In the genomic region with DNA sequence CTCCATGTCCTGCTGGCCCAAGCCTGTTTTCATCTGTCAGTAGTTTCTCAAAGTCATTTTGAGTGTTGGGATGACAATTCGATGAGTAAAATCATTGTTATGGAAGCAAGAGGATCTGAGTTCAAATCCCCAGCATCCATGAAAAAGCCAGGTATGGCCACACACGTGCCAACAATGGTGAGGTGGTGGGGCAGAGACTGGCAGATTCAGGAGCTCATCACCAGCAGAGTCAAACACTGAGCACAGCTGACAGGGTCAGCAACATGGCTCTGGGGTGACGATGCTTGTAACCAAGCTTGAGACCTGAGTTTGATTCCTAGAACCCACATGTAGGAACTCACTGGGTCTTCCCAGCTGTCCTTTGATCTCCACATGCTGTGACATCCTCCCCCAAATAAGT, we compare ENCODE assay signal across 29 mouse cellular contexts. TPM values are rescaled to one million over a fixed set of nuclear protein-coding genes. Genes with fewer than 3 reads are reported as not detected.
DNase-seq lines count a peak whose midpoint lies in the region; ATAC-seq and TF ChIP-seq lines count a peak whose summit lies in the region.
"Had no signal": no experiment of that assay in that cellular context is flagged by ENCODE, and none has a peak within 500 bp of the region (broad histone marks: within the 10 kb centered on the region; RNA-seq: fewer than 3 reads in every experiment).

No protein-coding gene starts in this region.

- DNase-seq in gastrocnemius, adult 2 months, result no peak
- no peak for DNase-seq in gastrocnemius, postnatal 25 days
- DNase-seq in heart, postnatal 36 days, result no peak
- DNase-seq in kidney, adult 2 months, result no peak
- no peak for DNase-seq in kidney, adult 11 months
- peak; percentile 21 for DNase-seq in midbrain, embryonic 11.5 days (ENCODE audit: low spot score, missing footprints)
- DNase-seq: adrenal gland, adult 8-10 months; cerebellum, adult 8-10 months; cerebellum, postnatal 25 days; forebrain, postnatal 0 days; gastrocnemius, postnatal 10 days; layer of hippocampus, postnatal 36 days; left cerebral cortex, postnatal 4 days; liver, postnatal 0 days; right cerebral cortex, adult 18-20 months; thymus, adult 2 months; thymus, postnatal 36 days had no signal

- TF ChIP-seq POLR2A in kidney, adult 2 months (IDR thresholded peaks at IDR 0.05; ENCODE audit: low read depth, low read length), result peak; percentile 61

- H3K27ac ChIP-seq in gastrocnemius, adult 2 months, result peak overlapping the region; percentile 84
- peak overlapping the region; percentile 86; the same call in 1 of the 2 replicates for H3K27ac ChIP-seq in heart, embryonic 12.5 days (ENCODE audit: poor library complexity, severe bottlenecking)
- H3K27ac ChIP-seq in kidney, adult 2 months (ENCODE audit: insufficient read depth, low read depth, low read length), result peak overlapping the region; percentile 99
- H3K27ac ChIP-seq in midbrain, embryonic 11.5 days (ENCODE audit: low read depth, low read length), result no peak overlapping the region
- no peak overlapping the region for H3K27ac ChIP-seq in midbrain, embryonic 15.5 days
- H3K27ac ChIP-seq: embryonic facial prominence, embryonic 10.5 days; embryonic facial prominence, embryonic 15.5 days; forebrain, embryonic 12.5 days; hindbrain, embryonic 14.5 days; liver, embryonic 12.5 days; midbrain, embryonic 10.5 days; neural tube, embryonic 12.5 days had no signal

- no peak overlapping the region for H3K9ac ChIP-seq in heart, embryonic 12.5 days
- H3K9ac ChIP-seq in midbrain, embryonic 11.5 days (ENCODE audit: low read length), result no peak overlapping the region
- no peak overlapping the region for H3K9ac ChIP-seq in midbrain, embryonic 15.5 days
- H3K9ac ChIP-seq: embryonic facial prominence, embryonic 15.5 days; forebrain, embryonic 12.5 days; forebrain, postnatal 0 days; hindbrain, embryonic 14.5 days; liver, embryonic 12.5 days; liver, postnatal 0 days; neural tube, embryonic 12.5 days had no signal

- H3K36me3 ChIP-seq in heart, embryonic 12.5 days, result peaks cover 37% of the 10 kb centered on the region
- peaks cover 32% of the 10 kb centered on the region; the same call in 1 of the 2 replicates for H3K36me3 ChIP-seq in kidney, adult 2 months (ENCODE audit: control insufficient read depth, insufficient read depth, low read length)
- H3K36me3 ChIP-seq in midbrain, embryonic 11.5 days (ENCODE audit: control insufficient read depth, insufficient read depth, low read length), result 0 out of 2 replicates have a peak, but pooled peaks cover 2% of the 10 kb centered on the region
- no peaks in the 10 kb centered on the region for H3K36me3 ChIP-seq in midbrain, embryonic 15.5 days (replicated peaks)
- H3K36me3 ChIP-seq: forebrain, embryonic 12.5 days had no signal

- WGBS in heart, embryonic 12.5 days, result 86% methylated on average over 3 of the region's 3 CpGs
- WGBS in kidney, adult 2 months, result 60% methylated on average over 3 of the region's 3 CpGs
- 84% methylated on average over 3 of the region's 3 CpGs for WGBS in midbrain, embryonic 11.5 days
- 84% methylated on average over 3 of the region's 3 CpGs for WGBS in midbrain, embryonic 15.5 days

- no peak for ATAC-seq in heart, embryonic 12.5 days (ENCODE audit: insufficient number of reproducible peaks, low FRiP score)
- ATAC-seq in midbrain, embryonic 11.5 days (ENCODE audit: low FRiP score), result no peak
- ATAC-seq in midbrain, embryonic 15.5 days (replicated peaks), result no peak

- peak overlapping the region; percentile 87; the same call in 1 of the 2 replicates for H3K4me2 ChIP-seq in heart, embryonic 12.5 days
- no peak overlapping the region for H3K4me2 ChIP-seq in midbrain, embryonic 11.5 days
- H3K4me2 ChIP-seq in midbrain, embryonic 15.5 days, result no peak overlapping the region
- H3K4me2 ChIP-seq: embryonic facial prominence, embryonic 15.5 days; forebrain, embryonic 12.5 days; hindbrain, embryonic 14.5 days; liver, embryonic 12.5 days; neural tube, embryonic 12.5 days had no signal

- peaks cover 41% of the 10 kb centered on the region for H3K4me1 ChIP-seq in heart, embryonic 12.5 days (replicated peaks)
- H3K4me1 ChIP-seq in kidney, adult 2 months (ENCODE audit: control insufficient read depth, insufficient read depth, low read length), result no peaks in the 10 kb centered on the region; the same call in 1 of the 2 replicates
- H3K4me1 ChIP-seq in midbrain, embryonic 11.5 days (ENCODE audit: control insufficient read depth, insufficient read depth, low read length), result peaks cover 5% of the 10 kb centered on the region; the same call in 1 of the 2 replicates
- H3K4me1 ChIP-seq in midbrain, embryonic 15.5 days, result peaks cover 10% of the 10 kb centered on the region; the same call in 1 of the 2 replicates

- H3K4me3 ChIP-seq in gastrocnemius, adult 2 months, result peak overlapping the region; percentile 78
- H3K4me3 ChIP-seq in heart, embryonic 12.5 days, result no peak overlapping the region
- H3K4me3 ChIP-seq in kidney, adult 2 months (ENCODE audit: insufficient read depth, low read depth, low read length), result peak overlapping the region; percentile 87
- H3K4me3 ChIP-seq in midbrain, embryonic 11.5 days (ENCODE audit: low read depth, low read length), result no peak overlapping the region
- no peak overlapping the region for H3K4me3 ChIP-seq in midbrain, embryonic 15.5 days
- H3K4me3 ChIP-seq: embryonic facial prominence, embryonic 10.5 days; embryonic facial prominence, embryonic 15.5 days; forebrain, embryonic 12.5 days; liver, embryonic 12.5 days; midbrain, embryonic 10.5 days; myocyte; neural tube, embryonic 12.5 days had no signal

- intact Hi-C loops in gastrocnemius, adult 2 months (cut with DNase I), result no loop called here
- intact Hi-C loops in heart, postnatal 36 days (cut with DNase I), result no loop called here

- no peaks in the 10 kb centered on the region for H3K27me3 ChIP-seq in heart, embryonic 12.5 days (replicated peaks)
- H3K27me3 ChIP-seq in kidney, adult 2 months (replicated peaks; ENCODE audit: control insufficient read depth, insufficient read depth, low read length), result no peaks in the 10 kb centered on the region
- H3K27me3 ChIP-seq in midbrain, embryonic 11.5 days (ENCODE audit: control insufficient read depth, insufficient read depth, low read length), result no peaks in the 10 kb centered on the region; the same call in 1 of the 2 replicates
- no peaks in the 10 kb centered on the region for H3K27me3 ChIP-seq in midbrain, embryonic 15.5 days (replicated peaks)
- H3K27me3 ChIP-seq: CH12.LX; embryonic facial prominence, embryonic 15.5 days; neural tube, embryonic 12.5 days had no signal

- no peaks in the 10 kb centered on the region for H3K9me3 ChIP-seq in heart, embryonic 12.5 days (replicated peaks)
- no peaks in the 10 kb centered on the region for H3K9me3 ChIP-seq in midbrain, embryonic 11.5 days (ENCODE audit: control insufficient read depth, low read length)
- H3K9me3 ChIP-seq in midbrain, embryonic 15.5 days, result no peaks in the 10 kb centered on the region
- H3K9me3 ChIP-seq: embryonic facial prominence, embryonic 10.5 days; embryonic facial prominence, embryonic 15.5 days; forebrain, embryonic 12.5 days; liver, embryonic 12.5 days; midbrain, embryonic 10.5 days; neural tube, embryonic 12.5 days had no signal

- TF ChIP-seq CTCF in gastrocnemius, adult 2 months (IDR thresholded peaks at IDR 0.05), result no peak
- no peak for TF ChIP-seq CTCF in kidney, adult 2 months (conservative IDR thresholded peaks at IDR 0.05; ENCODE audit: insufficient read depth, insufficient read length, low read depth, low read length)

RNA-seq across cellular contexts. Expression of a gene that starts 2.8 kb away (rescaled TPM):
- total RNA-seq in gastrocnemius, adult 2 months (2021), result 100 to 1,000 TPM in 1 of 2 experiments, 10 to 100 TPM in 1; 46.5 to 139 TPM
- total RNA-seq in gastrocnemius, postnatal 25 days (2021), result 10 to 100 TPM; 26.5 to 56.8 TPM
- polyA plus RNA-seq in heart, embryonic 12.5 days (2016; fragmentation: Nextera tagmentation; extraction: Ambion mirVana), result 1,404 and 1,433 TPM in 2 replicates
- 100 to 1,000 TPM; 189 to 218 TPM for total RNA-seq in heart, postnatal 36 days (2021)
- 28,844 and 31,623 TPM in 2 replicates for polyA plus RNA-seq in kidney, adult 2 months (2012; rRNA removed)
- 57.2 and 60.5 TPM in 2 replicates for polyA plus RNA-seq in midbrain, embryonic 11.5 days (2014; fragmentation: Nextera tagmentation; extraction: Ambion mirVana)
- 26.5 and 30.0 TPM in 2 replicates for polyA plus RNA-seq in midbrain, embryonic 15.5 days (2015; fragmentation: Nextera tagmentation; extraction: Ambion mirVana)
- total RNA-seq: CH12.LX; hematopoietic stem cell, adult 5-6 weeks had no signal

RNA-seq across cellular contexts. Expression of a gene that starts 38.9 kb away (rescaled TPM):
- total RNA-seq in gastrocnemius, adult 2 months (2021), result 100 to 1,000 TPM; 186 to 220 TPM
- total RNA-seq in gastrocnemius, postnatal 25 days (2021), result 100 to 1,000 TPM; 181 to 192 TPM
- 743 and 765 TPM in 2 replicates for polyA plus RNA-seq in heart, embryonic 12.5 days (2016; fragmentation: Nextera tagmentation; extraction: Ambion mirVana)
- total RNA-seq in heart, postnatal 36 days (2021), result 100 to 1,000 TPM; 292 to 340 TPM
- 1,115 and 1,173 TPM in 2 replicates for polyA plus RNA-seq in kidney, adult 2 months (2012; rRNA removed)
- polyA plus RNA-seq in midbrain, embryonic 11.5 days (2014; fragmentation: Nextera tagmentation; extraction: Ambion mirVana), result 694 and 720 TPM in 2 replicates
- polyA plus RNA-seq in midbrain, embryonic 15.5 days (2015; fragmentation: Nextera tagmentation; extraction: Ambion mirVana), result 589 and 658 TPM in 2 replicates

RNA-seq across cellular contexts. Expression of a gene that starts 44.4 kb away (rescaled TPM):
- total RNA-seq in gastrocnemius, adult 2 months (2021), result 10 to 100 TPM; 18.7 to 30.6 TPM
- 10 to 100 TPM; 14.4 to 15.3 TPM for total RNA-seq in gastrocnemius, postnatal 25 days (2021)
- 14.5 and 20.1 TPM in 2 replicates for polyA plus RNA-seq in heart, embryonic 12.5 days (2016; fragmentation: Nextera tagmentation; extraction: Ambion mirVana)
- 10 to 100 TPM; 37.9 to 39.0 TPM for total RNA-seq in heart, postnatal 36 days (2021)
- polyA plus RNA-seq in kidney, adult 2 months (2012; rRNA removed), result 1.4 and 3.9 TPM in 2 replicates
- 5.2 and 5.8 TPM in 2 replicates for polyA plus RNA-seq in midbrain, embryonic 11.5 days (2014; fragmentation: Nextera tagmentation; extraction: Ambion mirVana)
- polyA plus RNA-seq in midbrain, embryonic 15.5 days (2015; fragmentation: Nextera tagmentation; extraction: Ambion mirVana), result 11.5 and 14.1 TPM in 2 replicates

RNA-seq across cellular contexts. Expression of a gene that starts 57.6 kb away (rescaled TPM):
- 10 to 100 TPM; 29.8 to 31.7 TPM for total RNA-seq in gastrocnemius, adult 2 months (2021)
- 10 to 100 TPM; 27.6 to 31.9 TPM for total RNA-seq in gastrocnemius, postnatal 25 days (2021)
- polyA plus RNA-seq in heart, embryonic 12.5 days (2016; fragmentation: Nextera tagmentation; extraction: Ambion mirVana), result 23.1 and 23.6 TPM in 2 replicates
- 10 to 100 TPM; 29.2 to 29.4 TPM for total RNA-seq in heart, postnatal 36 days (2021)
- 19.1 and 20.6 TPM in 2 replicates for polyA plus RNA-seq in kidney, adult 2 months (2012; rRNA removed)
- 8.9 and 9.9 TPM in 2 replicates for polyA plus RNA-seq in midbrain, embryonic 11.5 days (2014; fragmentation: Nextera tagmentation; extraction: Ambion mirVana)
- polyA plus RNA-seq in midbrain, embryonic 15.5 days (2015; fragmentation: Nextera tagmentation; extraction: Ambion mirVana), result 15.4 and 16.4 TPM in 2 replicates

Comparison
In these comparisons a context has a peak if more than half of its experiments do, and no peak if none do; other contexts are left out.
1. H3K27ac ChIP-seq: peak in gastrocnemius, adult 2 months (single experiment), heart, embryonic 12.5 days (single experiment) and kidney, adult 2 months (single experiment); none in midbrain, embryonic 11.5 days (single experiment) and midbrain, embryonic 15.5 days (single experiment).
2. H3K4me3 ChIP-seq: peak in gastrocnemius, adult 2 months (single experiment) and kidney, adult 2 months (single experiment); none in heart, embryonic 12.5 days (single experiment), midbrain, embryonic 11.5 days (single experiment) and midbrain, embryonic 15.5 days (single experiment).
3. RNA of a gene that starts 2.8 kb away (polyA plus RNA-seq): 28,844 to 31,623 TPM in kidney, adult 2 months and 1,404 to 1,433 TPM in heart, embryonic 12.5 days; 57.2 to 60.5 TPM in midbrain, embryonic 11.5 days and 26.5 to 30.0 TPM in midbrain, embryonic 15.5 days; every median in the first group is over 10 times any median in the second.